Mouse (Mus musculus) intestine, embryonic 14.5 days (tissue): ENCODE measurements around the gene Btnl2. TPM values are rescaled to one million over a fixed set of nuclear protein-coding genes. Genes with fewer than 3 reads are reported as not detected.

Experiments
- ATAC-seq: fragments of 200-750 bp; cut with Nextera tagmentation; replicated peaks from 2 replicates; pipeline ENCODE4 v1.8.0; 2017; ENCODE audit warnings: low read depth, moderate number of reproducible peaks, moderate TSS enrichment, moderate library complexity; ENCODE audit not compliant: low FRiP score, low TSS enrichment
- DNase-seq: peaks from one replicate; pipeline ENCODE4 v3.0.0-alpha.2; 2018; ENCODE audit warnings: low spot score
- H3K27ac ChIP-seq: fragments of 300-500 bp; sonication (generic); 2 replicates; pipeline ENCODE4 v1.5.1; 2014; ENCODE audit warnings: low read depth, mild to moderate bottlenecking, control low read depth
- H3K27me3 ChIP-seq: fragments of 300-500 bp; sonication (generic); replicated peaks from 2 replicates; pipeline ENCODE4 v1.6.1; 2014; ENCODE audit warnings: low read length, control low read depth; ENCODE audit not compliant: control insufficient read depth, insufficient read depth
- H3K36me3 ChIP-seq: fragments of 300-500 bp; sonication (generic); 2 replicates; pipeline ENCODE4 v1.6.1; 2014; ENCODE audit warnings: low read length, control low read depth; ENCODE audit not compliant: control insufficient read depth, insufficient read depth
- H3K4me1 ChIP-seq: fragments of 300-500 bp; sonication (generic); replicated peaks from 2 replicates; pipeline ENCODE4 v1.6.1; 2014; ENCODE audit warnings: low read length, control low read depth, mixed read lengths; ENCODE audit not compliant: control insufficient read depth, insufficient read depth
- H3K4me2 ChIP-seq: fragments of 300-500 bp; sonication (generic); 2 replicates; pipeline ENCODE4 v1.6.1; 2014; ENCODE audit warnings: low read length
- H3K4me3 ChIP-seq: fragments of 300-500 bp; sonication (generic); 2 replicates; pipeline ENCODE4 v1.5.1; 2014; ENCODE audit warnings: low read depth, low read length, control low read depth, mixed read lengths
- H3K9ac ChIP-seq: fragments of 300-500 bp; sonication (generic); 2 replicates; pipeline ENCODE4 v1.6.1; 2014; ENCODE audit warnings: mild to moderate bottlenecking, low read length
- H3K9me3 ChIP-seq: fragments of 300-500 bp; sonication (generic); 2 replicates; pipeline ENCODE4 v1.6.1; 2016; ENCODE audit warnings: low read length, control low read depth; ENCODE audit not compliant: control insufficient read depth
- WGBS: fragments of 180-500 bp; shearing (Covaris S2); extraction: QIAGEN DNeasy Blood & Tissue Kit; methylation state at CpG from one replicate; pipeline ENCODE4 v1.1.7; 2014; 5-methylcytosine and 5-hydroxymethylcytosine counted together
- polyA plus RNA-seq: library from polyadenylated mRNA; unstranded; fragments of >200 nt; fragmentation: Nextera tagmentation; extraction: Ambion mirVana; gene quantifications from 2 replicates; pipeline ENCODE4 v1.2.1, GENCODE M21; 2014

The Btnl2 gene
- polyA plus RNA-seq, 1 experiment from 2014 or later = 0.81 TPM

DNA sequence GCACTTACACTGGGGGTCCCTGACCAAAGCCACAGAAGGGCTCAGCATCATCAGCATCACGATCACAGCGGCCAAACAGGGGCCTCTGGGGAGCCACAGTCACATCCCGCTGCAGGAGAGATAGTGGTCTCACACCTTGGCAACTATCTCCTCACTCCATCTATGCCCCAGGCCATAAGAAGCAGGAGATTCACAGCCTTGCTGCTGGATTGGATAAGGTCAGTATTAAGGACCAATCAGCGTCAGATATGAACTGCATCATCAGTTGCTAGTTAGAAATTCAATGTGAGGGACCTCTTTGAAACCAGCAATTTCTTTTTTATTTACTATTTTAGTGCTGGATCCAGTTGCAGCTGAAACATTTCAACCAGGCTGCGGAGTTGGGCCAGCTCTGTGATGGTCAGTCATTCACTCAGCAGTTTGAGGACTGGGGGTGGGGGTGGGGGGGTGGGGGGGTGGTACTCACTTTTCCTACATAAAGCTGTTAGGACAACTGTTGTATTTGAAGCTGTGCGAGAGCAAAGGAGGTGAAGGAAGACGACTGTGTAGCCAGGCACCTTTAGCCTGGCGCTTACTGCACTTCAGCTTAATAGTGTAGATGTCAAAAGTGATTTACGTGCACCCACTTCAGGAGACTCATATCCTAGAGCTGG, 43.6 kb downstream of the Btnl2 start:
- WGBS = 5% methylated on average over 9 of the region's 9 CpGs
- H3K4me2 ChIP-seq = peak overlapping the region; percentile 70
- peak; percentile 80 for ATAC-seq
- peak; percentile 57 for DNase-seq
- no peaks in the 10 kb centered on the region for H3K27me3 ChIP-seq
- peak overlapping the region; percentile 54 for H3K4me3 ChIP-seq
- H3K27ac ChIP-seq = peak overlapping the region; percentile 82
- no peaks in the 10 kb centered on the region for H3K9me3 ChIP-seq
- no peaks in the 10 kb centered on the region for H3K36me3 ChIP-seq
- no peak overlapping the region for H3K9ac ChIP-seq
- H3K4me1 ChIP-seq = no peaks in the 10 kb centered on the region

DNA sequence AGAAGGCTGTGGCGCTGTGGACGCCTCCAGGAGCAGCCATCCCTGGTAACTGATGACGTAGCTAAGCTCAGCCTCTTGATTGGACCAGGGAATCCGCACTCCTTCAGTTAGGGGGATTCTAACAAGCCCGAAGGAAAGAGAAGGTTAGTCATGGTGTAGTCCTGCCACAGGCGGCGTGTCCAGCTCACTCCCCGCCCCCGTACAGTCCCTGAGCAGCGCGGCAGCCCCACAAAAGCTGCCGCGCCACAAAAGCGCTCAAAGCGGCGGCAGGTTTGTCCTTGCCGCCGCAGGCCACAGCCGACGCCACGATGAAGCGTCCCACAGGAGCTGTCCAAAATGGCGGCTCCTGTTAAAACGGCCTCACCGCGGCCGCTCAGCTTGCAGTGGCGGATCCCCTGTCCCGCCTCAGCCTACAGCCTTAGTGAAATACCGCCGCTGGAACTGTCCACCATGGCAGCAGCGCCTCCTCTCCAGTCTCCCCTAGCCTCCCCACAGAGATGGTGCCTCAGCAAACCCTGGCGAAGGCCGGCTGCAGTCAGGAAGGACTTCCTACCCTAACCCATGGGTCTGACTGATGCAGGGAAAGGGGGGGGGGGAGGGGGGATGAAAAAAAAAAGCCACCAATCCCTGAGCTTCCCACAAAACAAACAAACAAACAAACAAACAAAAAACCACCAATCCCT, 44.2 kb downstream of the Btnl2 start, which contains the start of gene BC051142:
TSS of gene BC051142 (plus strand) at position 110 of the 683 bp plus-strand sequence.
- Histone ChIP-seq H3K36me3 (no peaks in the 10 kb centered on the region), H3K4me2 (peak within 1 kb of the TSS; percentile 70), H3K27ac (peak within 1 kb of the TSS; percentile 82), H3K4me1 (no peaks in the 10 kb centered on the region), H3K9me3 (no peaks in the 10 kb centered on the region), H3K9ac (peak within 1 kb of the TSS; percentile 65), H3K27me3 (no peaks in the 10 kb centered on the region), H3K4me3 (peak within 1 kb of the TSS; percentile 54)
- peak; percentile 94 for ATAC-seq
- peak; percentile 89 for DNase-seq
- WGBS = 12% methylated on average over 34 of the region's 34 CpGs

- Histone ChIP-seq H3K36me3 (no peaks in the 10 kb centered on the region), H3K9me3 (no peaks in the 10 kb centered on the region), H3K4me1 (no peaks in the 10 kb centered on the region), H3K27ac (no peak overlapping the region), H3K9ac (no peak overlapping the region), H3K4me2 (peak overlapping the region; percentile 70), H3K27me3 (no peaks in the 10 kb centered on the region), H3K4me3 (peak overlapping the region; percentile 54)
- DNase-seq (no peak), ATAC-seq (no peak)
- 54% methylated on average over 4 of the region's 4 CpGs for WGBS
Observed at GRCm38 (mm10) chr17:34399394-34399715, 44.7 kb downstream of the Btnl2 start.

DNA sequence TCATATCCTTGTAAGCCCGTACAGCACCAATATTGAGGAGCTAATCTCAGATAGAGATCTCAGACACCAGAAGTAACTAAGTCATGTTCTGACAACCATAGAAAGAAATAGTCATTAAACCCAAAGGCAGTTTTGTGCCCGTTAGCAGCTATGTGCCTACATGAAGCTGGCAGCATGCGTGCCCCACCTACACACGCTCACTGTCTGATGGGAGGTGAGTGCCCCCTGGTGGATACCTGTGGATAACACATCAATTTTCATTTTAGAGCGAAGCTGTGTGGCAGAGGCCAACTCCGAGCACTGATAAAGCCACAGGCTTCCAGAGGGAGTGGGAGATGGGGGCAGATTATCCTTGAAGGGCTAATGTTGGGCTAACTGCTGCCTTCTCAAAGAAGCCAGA, 56.5 kb downstream of the Btnl2 start:
- H3K4me3 ChIP-seq = no peak overlapping the region
- no peaks in the 10 kb centered on the region for H3K36me3 ChIP-seq
- H3K4me2 ChIP-seq = no peak overlapping the region
- no peak overlapping the region for H3K27ac ChIP-seq
- 23% methylated on average over 6 of the region's 6 CpGs for WGBS
- ATAC-seq (no peak), DNase-seq (peak; percentile 74)
- H3K9ac ChIP-seq = no peak overlapping the region
- no peaks in the 10 kb centered on the region for H3K4me1 ChIP-seq
- 0 out of 2 replicates have a peak, but pooled peaks cover 4% of the 10 kb centered on the region for H3K27me3 ChIP-seq
- H3K9me3 ChIP-seq = no peaks in the 10 kb centered on the region

Other genes with a start within 250 kb of the Btnl2 start
- gene H2-DMa, start 235.3 kb upstream of the Btnl2 start, polyA plus RNA-seq = 11.0 and 13.5 TPM in 2 replicates
- 124 and 144 TPM in 2 replicates for gene Brd2, start 232.2 kb upstream of the Btnl2 start, polyA plus RNA-seq
- gene H2-DMb2, start 211.5 kb upstream of the Btnl2 start, polyA plus RNA-seq = 0.15 and 0.42 TPM in 2 replicates
- 1.7 and 1.8 TPM in 2 replicates for gene H2-DMb1, start 201.8 kb upstream of the Btnl2 start, polyA plus RNA-seq
- 4.2 and 4.9 TPM in 2 replicates for gene Tap1, start 167.3 kb upstream of the Btnl2 start, polyA plus RNA-seq
- gene Psmb9, start 167.1 kb upstream of the Btnl2 start, polyA plus RNA-seq = 4.6 and 4.7 TPM in 2 replicates
- gene Psmb8, start 157.1 kb upstream of the Btnl2 start, polyA plus RNA-seq = 13.7 and 14.0 TPM in 2 replicates
- 2.2 and 2.5 TPM in 2 replicates for gene Tap2, start 151.3 kb upstream of the Btnl2 start, polyA plus RNA-seq
- gene H2-Ob, start 115.9 kb upstream of the Btnl2 start, polyA plus RNA-seq = 0.11 TPM in 1 of 2 replicates, not detected in the other
- gene H2-Ab1, start 97.1 kb upstream of the Btnl2 start, polyA plus RNA-seq = 12.2 and 12.9 TPM in 2 replicates
- 4.7 and 5.8 TPM in 2 replicates for gene H2-Aa, start 67.0 kb upstream of the Btnl2 start, polyA plus RNA-seq
- gene H2-Eb1, start 49.0 kb upstream of the Btnl2 start, polyA plus RNA-seq = 4.1 and 4.3 TPM in 2 replicates
- gene H2-Eb2, start 29.2 kb upstream of the Btnl2 start, polyA plus RNA-seq = not detected in 2 replicates
- gene Btnl1, start 22.3 kb downstream of the Btnl2 start, polyA plus RNA-seq = 0.59 and 1.3 TPM in 2 replicates
- 0.51 and 0.91 TPM in 2 replicates for gene BC051142, start 44.0 kb downstream of the Btnl2 start, polyA plus RNA-seq
- gene Btnl4, start 122.5 kb downstream of the Btnl2 start, polyA plus RNA-seq = 1.1 and 3.3 TPM in 2 replicates
- 0.14 and 0.22 TPM in 2 replicates for gene Btnl6, start 162.5 kb downstream of the Btnl2 start, polyA plus RNA-seq
- 5.2 and 7.4 TPM in 2 replicates for gene Notch4, start 209.4 kb downstream of the Btnl2 start, polyA plus RNA-seq
- gene Gpsm3, start 235.0 kb downstream of the Btnl2 start, polyA plus RNA-seq = 10.3 and 12.6 TPM in 2 replicates
- gene Pbx2, start 236.4 kb downstream of the Btnl2 start, polyA plus RNA-seq = 12.0 and 13.7 TPM in 2 replicates
- 2.3 and 2.9 TPM in 2 replicates for gene Ager, start 243.0 kb downstream of the Btnl2 start, polyA plus RNA-seq
- 109 and 110 TPM in 2 replicates for gene Rnf5, start 248.9 kb downstream of the Btnl2 start, polyA plus RNA-seq
- 59.7 and 62.3 TPM in 2 replicates for gene Agpat1, start 249.4 kb downstream of the Btnl2 start, polyA plus RNA-seq